Mouse (Mus musculus) inflammation-experienced regulatory T-cells, adult 6 months (primary cell): ENCODE data around the gene Zfp827. TPM values are rescaled to one million over a fixed set of nuclear protein-coding genes. Genes with fewer than 3 reads are reported as not detected.

ENCODE experiments used
- ATAC-seq: one replicate; pipeline ENCODE4 v1.8.0; 2017
- polyA plus RNA-seq, 3 experiments: library from polyadenylated mRNA; unstranded; fragments of 100-300 nt; shearing (Covaris generic); gene quantifications; one replicate each; pipeline ENCODE4 v1.2.1; 2017

Gene Zfp827
- polyA plus RNA-seq, 3 experiments from 2014 or later: 2.0 to 7.7 (median 6.2) TPM

DNA sequence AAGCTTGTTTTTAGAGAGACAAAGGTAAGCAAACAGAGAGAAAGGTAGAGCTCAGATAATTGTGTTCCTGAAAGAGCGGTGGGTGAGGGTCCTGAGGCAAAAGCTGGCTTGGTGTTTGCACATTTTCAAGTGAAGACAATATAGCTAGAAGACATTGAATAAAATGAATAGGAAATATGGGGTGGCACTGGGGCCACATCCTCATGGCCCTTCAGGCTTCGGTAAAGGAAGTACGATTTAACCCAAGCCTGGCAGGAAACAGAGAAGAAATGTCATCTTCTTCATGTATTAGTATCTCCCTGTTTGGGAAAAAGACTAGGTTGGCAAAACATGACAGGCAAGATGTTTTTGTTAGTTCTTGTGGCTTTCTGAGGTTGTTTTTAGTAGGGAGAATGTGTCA lies 197.8 kb downstream of the Zfp827 start:
- ATAC-seq: no peak

DNA sequence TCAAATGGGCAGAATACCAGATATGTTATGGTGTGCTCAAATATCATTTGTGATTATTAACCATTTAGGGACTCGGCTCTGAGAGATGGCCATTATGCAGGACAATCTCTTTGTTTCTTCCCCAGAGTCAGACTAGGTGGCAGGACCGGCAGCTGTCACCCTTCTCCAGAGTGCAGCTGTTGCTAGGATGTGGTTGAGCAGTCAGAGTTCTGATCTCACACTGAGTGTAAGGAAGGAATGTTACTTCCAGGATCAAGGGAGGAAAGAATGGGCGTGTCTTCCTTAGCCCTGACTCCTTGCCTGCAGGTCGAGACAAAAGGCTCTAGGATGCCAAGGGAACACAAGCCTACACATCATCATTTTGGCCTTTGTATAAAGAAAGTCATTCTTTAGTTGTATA lies 199.0 kb downstream of the Zfp827 start:
- ATAC-seq: no peak

DNA sequence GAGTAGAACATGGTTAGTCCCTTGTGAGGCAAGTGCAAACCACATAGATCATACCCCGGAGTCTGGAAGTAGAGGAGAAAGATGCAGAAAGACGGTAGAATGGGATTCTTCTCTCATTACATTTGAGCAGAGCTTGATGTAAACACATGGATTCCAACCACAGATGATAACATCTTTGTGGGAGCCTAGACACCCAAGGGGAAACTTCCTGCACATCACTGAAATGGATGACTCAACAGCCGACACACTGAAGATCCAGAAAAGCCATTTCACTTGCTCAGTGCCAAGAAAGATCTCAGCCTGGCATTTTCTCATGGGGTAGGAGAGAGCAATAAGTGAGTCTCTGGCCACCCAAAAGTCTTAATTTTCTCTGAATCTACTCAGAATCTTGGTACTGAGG lies 199.7 kb downstream of the Zfp827 start:
- no peak for ATAC-seq

GRCm38 (mm10) chr8:79229266-79229888 lies 201.1 kb downstream of the Zfp827 start:
- ATAC-seq: no peak

GRCm38 (mm10) chr8:79239320-79239719 lies 211.1 kb downstream of the Zfp827 start:
- no peak for ATAC-seq

DNA sequence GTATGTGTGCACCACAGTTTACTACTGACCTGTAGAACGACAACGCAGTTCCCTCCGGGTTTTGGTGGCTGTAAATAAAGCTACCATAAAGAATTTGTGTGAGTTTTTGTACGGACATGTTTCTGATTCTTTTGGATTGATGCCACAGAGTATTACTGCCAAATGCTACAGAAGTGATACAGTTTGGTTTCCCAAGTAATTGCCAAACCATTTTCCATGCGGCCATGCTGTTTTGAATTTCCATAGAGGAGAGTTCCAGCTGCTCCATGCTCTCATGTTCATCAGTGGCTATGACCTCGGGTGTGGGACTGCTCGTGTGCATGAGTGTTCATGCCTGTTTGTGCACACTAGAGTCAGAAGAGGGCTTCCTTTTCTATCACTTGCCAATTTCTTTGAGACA lies 211.8 kb downstream of the Zfp827 start:
- ATAC-seq: no peak

Other genes with a start within 250 kb of the Zfp827 start
- 100 to 1,000 TPM; 121 to 194 (median 137) TPM for gene Lsm6, start 207.3 kb upstream of the Zfp827 start, polyA plus RNA-seq
- gene 1700011L22Rik, start 220.1 kb downstream of the Zfp827 start, polyA plus RNA-seq: not detected